Mouse (Mus musculus): ENCODE results near the gene Tnik. TPM values are rescaled to one million over a fixed set of nuclear protein-coding genes. Genes with fewer than 3 reads are reported as not detected.

The Tnik gene
- polyA plus RNA-seq, 1 experiment, result 142 TPM

- Histone ChIP-seq H3K4me3 (ENCODE audit: insufficient read depth, low read depth, low read length) (no peak overlapping the region), H3K4me1 (ENCODE audit: control insufficient read depth, insufficient read depth, low read length) (0 out of 2 replicates have a peak, but pooled peaks cover 5% of the 10 kb centered on the region), H3K27ac (ENCODE audit: insufficient read depth, low read depth, low read length) (no peak overlapping the region)
- 74% methylated on average over 4 of the region's 4 CpGs for WGBS
- no peak for TF ChIP-seq POLR2A (IDR thresholded peaks at IDR 0.05; ENCODE audit: insufficient read depth, low read depth, low read length)
- no peak for TF ChIP-seq CTCF (IDR thresholded peaks at IDR 0.05; ENCODE audit: insufficient read depth, low read depth, low read length)
Measured at GRCm38 (mm10) chr3:28274763-28275162, 11.7 kb downstream of the Tnik start.

GRCm38 (mm10) chr3:28289693-28290092 is 26.7 kb downstream of the Tnik start:
- no peak for TF ChIP-seq POLR2A (IDR thresholded peaks at IDR 0.05; ENCODE audit: insufficient read depth, low read depth, low read length)
- no peak for TF ChIP-seq CTCF (IDR thresholded peaks at IDR 0.05; ENCODE audit: insufficient read depth, low read depth, low read length)
- H3K4me3 ChIP-seq (ENCODE audit: insufficient read depth, low read depth, low read length), result no peak overlapping the region
- H3K27ac ChIP-seq (ENCODE audit: insufficient read depth, low read depth, low read length), result no peak overlapping the region
- H3K4me1 ChIP-seq (ENCODE audit: control insufficient read depth, insufficient read depth, low read length), result peaks cover 6% of the 10 kb centered on the region; the same call in 1 of the 2 replicates
- WGBS, result 50% methylated on average over 1 of the region's 1 CpGs

- Histone ChIP-seq H3K4me3 (ENCODE audit: insufficient read depth, low read depth, low read length) (no peak overlapping the region), H3K27ac (ENCODE audit: insufficient read depth, low read depth, low read length) (no peak overlapping the region), H3K4me1 (ENCODE audit: control insufficient read depth, insufficient read depth, low read length) (peaks cover 4% of the 10 kb centered on the region; the same call in 1 of the 2 replicates)
- 66% methylated on average over 4 of the region's 4 CpGs for WGBS
- no peak for TF ChIP-seq POLR2A (IDR thresholded peaks at IDR 0.05; ENCODE audit: insufficient read depth, low read depth, low read length)
- TF ChIP-seq CTCF (IDR thresholded peaks at IDR 0.05; ENCODE audit: insufficient read depth, low read depth, low read length), result no peak
Measured at GRCm38 (mm10) chr3:28301378-28301777, 38.4 kb downstream of the Tnik start.

- H3K4me3 ChIP-seq (ENCODE audit: insufficient read depth, low read depth, low read length), result no peak overlapping the region
- H3K4me1 ChIP-seq (ENCODE audit: control insufficient read depth, insufficient read depth, low read length), result peaks cover 2% of the 10 kb centered on the region; the same call in 1 of the 2 replicates
- 77% methylated on average over 5 of the region's 5 CpGs for WGBS
- TF ChIP-seq CTCF (IDR thresholded peaks at IDR 0.05; ENCODE audit: insufficient read depth, low read depth, low read length) (no peak), POLR2A (IDR thresholded peaks at IDR 0.05; ENCODE audit: insufficient read depth, low read depth, low read length) (no peak)
- no peak overlapping the region for H3K27ac ChIP-seq (ENCODE audit: insufficient read depth, low read depth, low read length)
Measured at GRCm38 (mm10) chr3:28303915-28304314, 40.9 kb downstream of the Tnik start.

GRCm38 (mm10) chr3:28306852-28307251 is 43.8 kb downstream of the Tnik start:
- no peak for TF ChIP-seq POLR2A (IDR thresholded peaks at IDR 0.05; ENCODE audit: insufficient read depth, low read depth, low read length)
- no peak for TF ChIP-seq CTCF (IDR thresholded peaks at IDR 0.05; ENCODE audit: insufficient read depth, low read depth, low read length)
- WGBS, result 91% methylated on average over 3 of the region's 3 CpGs
- Histone ChIP-seq H3K27ac (ENCODE audit: insufficient read depth, low read depth, low read length) (no peak overlapping the region), H3K4me3 (ENCODE audit: insufficient read depth, low read depth, low read length) (no peak overlapping the region), H3K4me1 (ENCODE audit: control insufficient read depth, insufficient read depth, low read length) (no peaks in the 10 kb centered on the region)

- TF ChIP-seq CTCF (IDR thresholded peaks at IDR 0.05; ENCODE audit: insufficient read depth, low read depth, low read length), result no peak
- TF ChIP-seq POLR2A (IDR thresholded peaks at IDR 0.05; ENCODE audit: insufficient read depth, low read depth, low read length), result no peak
- WGBS, result 80% methylated on average over 2 of the region's 2 CpGs
- Histone ChIP-seq H3K27ac (ENCODE audit: insufficient read depth, low read depth, low read length) (no peak overlapping the region), H3K4me3 (ENCODE audit: insufficient read depth, low read depth, low read length) (no peak overlapping the region), H3K4me1 (ENCODE audit: control insufficient read depth, insufficient read depth, low read length) (peaks cover 3% of the 10 kb centered on the region; the same call in 1 of the 2 replicates)
Measured at GRCm38 (mm10) chr3:28314438-28314837, 51.4 kb downstream of the Tnik start.

GRCm38 (mm10) chr3:28317339-28317738 is 54.3 kb downstream of the Tnik start:
- no peak for TF ChIP-seq CTCF (IDR thresholded peaks at IDR 0.05; ENCODE audit: insufficient read depth, low read depth, low read length)
- TF ChIP-seq POLR2A (IDR thresholded peaks at IDR 0.05; ENCODE audit: insufficient read depth, low read depth, low read length), result no peak
- 75% methylated on average over 1 of the region's 1 CpGs for WGBS
- Histone ChIP-seq H3K27ac (ENCODE audit: insufficient read depth, low read depth, low read length) (no peak overlapping the region), H3K4me3 (ENCODE audit: insufficient read depth, low read depth, low read length) (no peak overlapping the region), H3K4me1 (ENCODE audit: control insufficient read depth, insufficient read depth, low read length) (peaks cover 5% of the 10 kb centered on the region; the same call in 1 of the 2 replicates)

GRCm38 (mm10) chr3:28321635-28322034 is 58.6 kb downstream of the Tnik start:
- H3K4me3 ChIP-seq (ENCODE audit: insufficient read depth, low read depth, low read length), result no peak overlapping the region
- 87% methylated on average over 8 of the region's 8 CpGs for WGBS
- TF ChIP-seq CTCF (IDR thresholded peaks at IDR 0.05; ENCODE audit: insufficient read depth, low read depth, low read length), result no peak
- TF ChIP-seq POLR2A (IDR thresholded peaks at IDR 0.05; ENCODE audit: insufficient read depth, low read depth, low read length), result no peak
- H3K4me1 ChIP-seq (ENCODE audit: control insufficient read depth, insufficient read depth, low read length), result peaks cover 8% of the 10 kb centered on the region
- no peak overlapping the region for H3K27ac ChIP-seq (ENCODE audit: insufficient read depth, low read depth, low read length)

- TF ChIP-seq CTCF (IDR thresholded peaks at IDR 0.05; ENCODE audit: insufficient read depth, low read depth, low read length) (no peak), POLR2A (IDR thresholded peaks at IDR 0.05; ENCODE audit: insufficient read depth, low read depth, low read length) (no peak)
- Histone ChIP-seq H3K4me1 (ENCODE audit: control insufficient read depth, insufficient read depth, low read length) (peaks cover 9% of the 10 kb centered on the region), H3K27ac (ENCODE audit: insufficient read depth, low read depth, low read length) (no peak overlapping the region), H3K4me3 (ENCODE audit: insufficient read depth, low read depth, low read length) (no peak overlapping the region)
- WGBS, result 60% methylated on average over 8 of the region's 8 CpGs
Measured at GRCm38 (mm10) chr3:28325613-28326233, 62.7 kb downstream of the Tnik start.

Data from olfactory bulb, adult 2 months (tissue).